Mouse (Mus musculus) forebrain, embryonic 12.5 days (tissue): Measurements from ENCODE around the gene Nav3. TPM values are rescaled to one million over a fixed set of nuclear protein-coding genes. Genes with fewer than 3 reads are reported as not detected.

ENCODE experiments used
- ATAC-seq: fragments of 200-750 bp; cut with Nextera tagmentation; 2 replicates; pipeline ENCODE4 v1.8.0; 2017; ENCODE audit warnings: moderate TSS enrichment; ENCODE audit not compliant: low FRiP score
- H3K27ac ChIP-seq: fragments of 300-500 bp; sonication (generic); 2 replicates; pipeline ENCODE4 v1.5.1; 2016; ENCODE audit warnings: mild to moderate bottlenecking
- H3K27me3 ChIP-seq: fragments of 300-500 bp; sonication (generic); 2 replicates; pipeline ENCODE4 v1.6.1; 2016; ENCODE audit warnings: mild to moderate bottlenecking
- H3K36me3 ChIP-seq: fragments of 300-500 bp; sonication (generic); replicated peaks from 2 replicates; pipeline ENCODE4 v1.6.1; 2016; ENCODE audit warnings: mild to moderate bottlenecking
- H3K4me1 ChIP-seq: fragments of 300-500 bp; sonication (generic); 2 replicates; pipeline ENCODE4 v1.6.1; 2016
- H3K4me2 ChIP-seq: fragments of 300-500 bp; sonication (generic); 2 replicates; pipeline ENCODE4 v1.6.1; 2016; ENCODE audit warnings: mild to moderate bottlenecking, moderate library complexity
- H3K4me3 ChIP-seq: fragments of 300-500 bp; sonication (generic); replicated peaks from 2 replicates; pipeline ENCODE4 v1.5.1; 2016; ENCODE audit warnings: mild to moderate bottlenecking
- H3K9ac ChIP-seq: fragments of 300-500 bp; sonication (generic); 2 replicates; pipeline ENCODE4 v1.6.1; 2016; ENCODE audit warnings: mild to moderate bottlenecking
- H3K9me3 ChIP-seq: fragments of 300-500 bp; sonication (generic); 2 replicates; pipeline ENCODE4 v1.6.1; 2016
- WGBS: fragments of 180-500 bp; shearing (Covaris S2); methylation state at CpG from one replicate; pipeline ENCODE4 v1.1.7; 2016; 5-methylcytosine and 5-hydroxymethylcytosine counted together
- polyA plus RNA-seq: library from polyadenylated mRNA; unstranded; fragments of >200 nt; fragmentation: Nextera tagmentation; extraction: Ambion mirVana; gene quantifications from 2 replicates; pipeline ENCODE4 v1.2.1, GENCODE M21; 2016

The Nav3 gene
- polyA plus RNA-seq, 1 experiment from 2014 or later = 10.7 TPM

- Histone ChIP-seq H3K4me1 (peaks cover 3% of the 10 kb centered on the region; the same call in 1 of the 2 replicates), H3K36me3 (no peaks in the 10 kb centered on the region), H3K27me3 (no peaks in the 10 kb centered on the region), H3K4me3 (no peak overlapping the region), H3K27ac (no peak overlapping the region), H3K9me3 (no peaks in the 10 kb centered on the region), H3K4me2 (peak overlapping the region; percentile 38), H3K9ac (no peak overlapping the region)
- WGBS = 32% methylated on average over 14 of the region's 14 CpGs
- ATAC-seq = peak; percentile 57; the same call in 1 of the 2 replicates
These were observed 791.2 kb downstream of the Nav3 start for GRCm38 (mm10) chr10:109664629-109665317.

DNA sequence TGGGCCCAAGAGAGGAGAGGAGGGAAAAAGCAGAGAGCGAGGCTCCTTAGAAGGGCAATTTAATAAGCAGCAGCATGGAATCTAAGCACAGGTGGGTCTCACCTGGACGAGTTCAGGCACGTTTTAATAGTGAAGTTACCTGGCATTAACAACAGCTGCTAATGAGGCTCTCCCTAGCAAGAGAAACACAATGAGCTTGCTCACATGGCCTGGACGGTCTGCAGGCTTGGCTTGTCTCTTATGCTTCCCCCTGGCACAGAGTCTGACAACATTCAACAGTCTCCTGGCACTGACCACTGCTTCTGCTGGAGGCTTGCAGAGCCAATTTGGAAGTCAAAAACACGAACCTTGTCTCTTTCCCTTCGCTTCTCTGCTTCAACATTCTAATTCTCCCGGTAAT lies 804.5 kb downstream of the Nav3 start:
- Histone ChIP-seq H3K9ac (no peak overlapping the region), H3K4me2 (no peak overlapping the region), H3K36me3 (no peaks in the 10 kb centered on the region), H3K27ac (no peak overlapping the region), H3K27me3 (no peaks in the 10 kb centered on the region), H3K4me3 (no peak overlapping the region), H3K9me3 (no peaks in the 10 kb centered on the region), H3K4me1 (no peaks in the 10 kb centered on the region)
- no peak for ATAC-seq
- WGBS = 78% methylated on average over 7 of the region's 7 CpGs

DNA sequence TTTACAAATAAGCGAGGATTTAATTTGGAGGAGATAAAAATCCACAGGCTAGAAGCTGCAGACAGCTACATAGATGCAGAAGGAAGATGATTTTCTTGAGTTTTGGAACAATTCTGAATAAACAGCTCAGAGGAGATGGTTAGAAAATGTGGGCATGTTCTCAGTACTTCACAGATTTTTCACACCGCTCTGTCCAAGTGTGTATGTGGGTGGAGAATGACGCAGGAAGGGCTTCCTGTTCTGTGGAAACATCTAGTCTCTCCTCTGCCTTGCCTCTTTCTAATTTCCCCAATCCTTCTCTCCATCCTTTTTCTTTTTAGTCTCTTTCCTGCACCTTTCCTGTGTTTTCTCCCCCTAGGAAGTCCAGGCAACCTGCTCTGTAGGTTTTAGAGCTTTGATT lies 812.4 kb downstream of the Nav3 start:
- no peak overlapping the region for H3K9ac ChIP-seq
- H3K9me3 ChIP-seq = no peaks in the 10 kb centered on the region
- WGBS = 94% methylated on average over 3 of the region's 3 CpGs
- no peak overlapping the region for H3K4me3 ChIP-seq
- no peak overlapping the region for H3K27ac ChIP-seq
- H3K4me1 ChIP-seq = no peaks in the 10 kb centered on the region
- no peaks in the 10 kb centered on the region for H3K27me3 ChIP-seq
- H3K36me3 ChIP-seq = no peaks in the 10 kb centered on the region
- H3K4me2 ChIP-seq = no peak overlapping the region
- no peak for ATAC-seq

DNA sequence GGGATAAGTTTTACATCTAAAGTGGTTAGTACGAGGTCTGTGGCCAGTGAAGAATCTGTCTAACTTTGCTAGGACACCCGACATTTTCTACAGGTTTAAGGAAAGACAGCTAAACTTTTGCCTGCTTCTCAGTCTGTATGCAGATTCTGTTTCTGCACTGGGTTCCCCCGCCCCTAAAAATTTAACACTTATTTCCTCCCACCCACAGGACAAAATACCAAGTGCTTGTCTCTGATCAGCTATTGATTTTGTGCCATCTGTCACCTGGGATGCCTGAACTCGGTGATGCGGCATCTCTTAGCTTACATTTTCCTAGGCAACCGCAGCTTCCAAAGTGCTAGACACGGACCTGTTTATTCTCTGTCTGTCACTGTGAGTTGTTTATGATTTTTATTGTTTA lies 814.2 kb downstream of the Nav3 start:
- no peak overlapping the region for H3K4me2 ChIP-seq
- no peaks in the 10 kb centered on the region for H3K36me3 ChIP-seq
- no peak for ATAC-seq
- 75% methylated on average over 7 of the region's 7 CpGs for WGBS
- no peak overlapping the region for H3K9ac ChIP-seq
- H3K27ac ChIP-seq = no peak overlapping the region
- H3K27me3 ChIP-seq = no peaks in the 10 kb centered on the region
- H3K4me3 ChIP-seq = no peak overlapping the region
- H3K4me1 ChIP-seq = peaks cover 5% of the 10 kb centered on the region; the same call in 1 of the 2 replicates
- no peaks in the 10 kb centered on the region for H3K9me3 ChIP-seq

- peak; percentile 66; the same call in 1 of the 2 replicates for ATAC-seq
- Histone ChIP-seq H3K27me3 (no peaks in the 10 kb centered on the region), H3K27ac (no peak overlapping the region), H3K4me3 (no peak overlapping the region), H3K4me1 (peaks cover 5% of the 10 kb centered on the region; the same call in 1 of the 2 replicates), H3K36me3 (no peaks in the 10 kb centered on the region), H3K4me2 (no peak overlapping the region), H3K9ac (no peak overlapping the region), H3K9me3 (no peaks in the 10 kb centered on the region)
- 62% methylated on average over 16 of the region's 16 CpGs for WGBS
These were observed 818.3 kb downstream of the Nav3 start for GRCm38 (mm10) chr10:109637702-109638101.
